Mouse (Mus musculus): Measurements from ENCODE around the gene Fignl1.

- TF ChIP-seq CTCF (IDR thresholded peaks at IDR 0.05; ENCODE audit: insufficient read depth, low read length): no peak
- TF ChIP-seq POLR2A (IDR thresholded peaks at IDR 0.05; ENCODE audit: borderline replicate concordance, extremely low read depth, low read depth, low read length): no peak
Observed at GRCm38 (mm10) chr11:11758883-11759282, 49.9 kb downstream of the Fignl1 start.

All from lung, adult 2 months (tissue).